Mouse (Mus musculus) left cerebral cortex, adult 11 months (tissue): ENCODE measurements around the gene Klk4.

ENCODE experiments used
- DNase-seq: peaks from one replicate; pipeline ENCODE4 v3.0.0; 2022; ENCODE audit warnings: low spot score

Klk4 gene

DNA sequence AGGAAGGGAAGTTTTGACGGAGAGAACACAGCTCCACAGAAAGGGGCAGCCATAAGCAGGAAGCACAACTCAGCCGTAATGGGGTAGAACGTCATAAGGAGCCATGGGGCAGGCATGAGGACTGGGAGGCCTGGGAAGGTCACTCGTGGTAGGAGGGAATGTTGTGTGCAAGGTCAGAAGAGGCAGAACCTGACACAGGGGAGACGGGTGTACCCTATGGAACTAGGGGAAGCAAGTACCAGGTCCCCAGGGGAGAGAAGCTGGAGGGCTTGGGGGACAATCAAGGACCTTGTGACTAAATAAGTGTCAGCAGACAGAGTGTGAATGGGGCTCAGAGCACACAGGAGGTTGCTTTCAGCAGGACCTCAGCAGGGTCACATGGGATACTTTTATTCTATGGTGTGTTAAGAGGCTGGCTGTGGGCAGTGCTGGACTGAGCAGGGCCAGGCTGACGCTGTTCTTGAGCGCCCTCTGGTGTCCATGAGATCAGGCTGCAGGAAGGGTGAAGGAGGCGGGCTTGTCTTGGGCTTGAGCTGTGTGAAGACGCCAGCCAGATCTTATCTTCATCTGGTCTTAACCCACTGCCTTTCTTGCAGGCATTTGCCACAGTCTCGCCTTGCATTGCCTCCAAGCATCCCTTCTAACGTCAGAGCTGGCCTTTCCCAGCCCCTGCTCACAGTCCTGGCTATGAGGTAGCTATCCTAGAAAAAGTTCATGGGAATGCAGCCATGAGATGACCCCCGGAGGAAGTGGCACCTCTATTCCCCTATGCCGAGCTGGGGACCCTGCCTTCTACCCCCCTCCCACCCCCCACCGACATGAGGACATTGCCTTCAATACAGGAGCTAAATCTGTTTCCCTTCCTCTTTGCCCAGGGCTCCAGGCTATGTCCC, 38.8 kb downstream of the Klk4 start:
- DNase-seq = no peak

GRCm38 (mm10) chr7:43920582-43920981, 39.6 kb downstream of the Klk4 start:
- DNase-seq = no peak

GRCm38 (mm10) chr7:43921087-43921486, 40.1 kb downstream of the Klk4 start:
- DNase-seq = no peak

DNA sequence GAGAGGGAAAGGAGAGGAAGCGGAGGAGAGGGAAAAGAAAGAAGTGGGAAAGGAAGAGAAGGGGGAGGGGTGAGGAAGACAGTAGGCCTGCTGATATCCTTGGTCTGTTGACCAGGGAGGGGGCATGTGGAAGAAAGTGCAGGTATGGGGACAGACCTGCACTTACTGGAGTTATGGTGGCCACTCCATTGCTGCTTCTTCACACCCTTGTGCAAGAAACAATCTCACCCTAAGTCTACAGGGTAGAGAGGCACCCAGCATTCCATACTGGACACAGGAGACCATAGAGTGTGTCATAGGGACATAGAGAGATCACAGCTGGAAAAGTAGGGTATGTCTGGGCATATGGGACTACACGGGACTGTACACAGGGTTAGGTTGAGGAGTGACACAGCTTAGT, 41.0 kb downstream of the Klk4 start:
- no peak for DNase-seq

GRCm38 (mm10) chr7:43925985-43926384, 45.0 kb downstream of the Klk4 start:
- no peak for DNase-seq

- no peak for DNase-seq
These were observed 47.6 kb downstream of the Klk4 start for GRCm38 (mm10) chr7:43928521-43928920.

DNA sequence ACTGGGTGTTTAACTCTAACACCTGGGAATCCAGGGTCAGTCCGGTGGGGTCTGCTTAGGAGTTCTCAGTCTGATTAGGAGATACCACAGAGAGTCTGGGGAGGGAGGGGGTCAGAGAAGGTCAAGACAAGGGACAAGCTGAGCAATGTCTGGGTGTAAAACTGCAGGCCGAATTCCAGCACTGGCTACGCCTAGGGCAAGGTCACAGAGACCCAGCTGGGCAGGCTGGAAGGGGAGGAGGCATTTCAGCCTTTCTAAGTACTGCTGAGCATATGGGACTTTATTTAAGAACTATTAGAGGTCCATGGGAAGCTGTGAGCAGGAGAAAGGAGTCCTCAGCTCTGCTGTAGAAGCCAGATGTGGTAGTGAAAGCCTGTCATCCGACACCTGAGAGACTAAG, 51.4 kb downstream of the Klk4 start:
- DNase-seq = no peak

DNA sequence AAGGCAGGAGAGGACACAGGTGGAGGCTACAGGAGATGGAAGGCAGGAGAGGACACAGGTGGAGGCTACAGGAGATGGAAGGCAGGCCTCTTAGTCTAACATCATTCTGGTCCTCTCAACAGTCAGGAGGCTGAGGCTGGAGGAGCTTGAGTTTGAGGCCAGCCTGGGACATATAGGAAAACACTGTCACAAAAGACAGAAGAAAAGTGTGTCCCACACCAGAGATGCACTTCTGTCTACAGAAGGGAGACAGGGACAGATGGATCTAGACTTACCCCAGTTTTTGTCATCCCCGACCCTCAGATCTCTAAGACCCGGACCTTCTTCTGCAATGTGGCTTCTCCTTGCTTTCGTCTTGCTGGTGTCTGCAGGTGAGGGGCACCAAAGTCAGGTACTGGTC, 52.5 kb downstream of the Klk4 start, which contains the start of gene Klk15:
Gene Klk15 (plus strand): TSS at position 301 of the 400 bp plus-strand sequence.
- no peak for DNase-seq

DNA sequence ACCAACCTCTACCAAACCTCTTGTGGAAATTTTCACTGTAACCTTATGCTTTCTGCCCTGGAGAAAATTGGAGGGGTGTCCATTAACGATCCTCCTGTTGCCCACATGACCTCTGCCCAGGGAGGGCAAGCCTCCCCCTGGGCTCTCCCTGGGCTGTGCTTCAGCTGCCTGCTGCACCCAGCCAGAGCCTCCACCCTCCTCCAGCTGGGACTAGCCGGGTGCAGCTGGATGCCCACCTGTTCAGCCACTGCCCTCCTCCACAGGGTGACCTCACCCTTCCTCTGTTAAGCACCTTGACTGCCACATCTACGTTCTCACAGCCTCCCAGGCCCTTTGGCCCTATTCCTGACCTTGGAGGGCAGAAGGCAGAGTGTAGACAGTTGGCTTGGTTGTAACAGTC, 53.8 kb downstream of the Klk4 start:
- no peak for DNase-seq
